Mouse (Mus musculus) midbrain, embryonic 12.5 days (tissue): Measurements from ENCODE around the gene Cdk5rap2. TPM values are rescaled to one million over a fixed set of nuclear protein-coding genes. Genes with fewer than 3 reads are reported as not detected.

Experiments used
- ATAC-seq: fragments of 200-750 bp; cut with Nextera tagmentation; 2 replicates; pipeline ENCODE4 v1.8.0; 2017; ENCODE audit warnings: low read depth, moderate TSS enrichment, moderate library complexity; ENCODE audit not compliant: low FRiP score
- H3K27ac ChIP-seq: fragments of 300-500 bp; sonication (generic); replicated peaks from 2 replicates; pipeline ENCODE4 v1.5.1; 2016; ENCODE audit warnings: mild to moderate bottlenecking
- H3K27me3 ChIP-seq: fragments of 300-500 bp; sonication (generic); 2 replicates; pipeline ENCODE4 v1.6.1; 2016; ENCODE audit warnings: mild to moderate bottlenecking
- H3K36me3 ChIP-seq: fragments of 300-500 bp; sonication (generic); 2 replicates; pipeline ENCODE4 v1.6.1; 2016
- H3K4me1 ChIP-seq: fragments of 300-500 bp; sonication (generic); 2 replicates; pipeline ENCODE4 v1.6.1; 2016
- H3K4me2 ChIP-seq: fragments of 300-500 bp; sonication (generic); replicated peaks from 2 replicates; pipeline ENCODE4 v1.6.1; 2016; ENCODE audit warnings: mild to moderate bottlenecking, moderate library complexity
- H3K4me3 ChIP-seq: fragments of 300-500 bp; sonication (generic); 2 replicates; pipeline ENCODE4 v1.5.1; 2016; ENCODE audit warnings: mild to moderate bottlenecking
- H3K9ac ChIP-seq: fragments of 300-500 bp; sonication (generic); replicated peaks from 2 replicates; pipeline ENCODE4 v1.6.1; 2016; ENCODE audit warnings: mild to moderate bottlenecking, moderate library complexity
- H3K9me3 ChIP-seq: fragments of 300-500 bp; sonication (generic); 2 replicates; pipeline ENCODE4 v1.6.1; 2016; ENCODE audit warnings: mild to moderate bottlenecking
- WGBS: fragments of 180-500 bp; shearing (Covaris S2); methylation state at CpG from one replicate; pipeline ENCODE4 v1.1.7; 2016; 5-methylcytosine and 5-hydroxymethylcytosine counted together
- polyA plus RNA-seq: library from polyadenylated mRNA; unstranded; fragments of >200 nt; fragmentation: Nextera tagmentation; extraction: Ambion mirVana; gene quantifications from 2 replicates; pipeline ENCODE4 v1.2.1, GENCODE M21; 2016

Gene Cdk5rap2
- polyA plus RNA-seq, 1 experiment from 2014 or later = 24.7 TPM

GRCm38 (mm10) chr4:70224503-70224902 lies 185.7 kb downstream of the Cdk5rap2 start:
- no peak for ATAC-seq
- H3K4me2 ChIP-seq = no peak overlapping the region
- WGBS = 86% methylated on average over 2 of the region's 2 CpGs
- no peak overlapping the region for H3K9ac ChIP-seq
- H3K9me3 ChIP-seq = no peaks in the 10 kb centered on the region
- H3K27me3 ChIP-seq = no peaks in the 10 kb centered on the region
- H3K4me3 ChIP-seq = no peak overlapping the region
- no peak overlapping the region for H3K27ac ChIP-seq
- H3K4me1 ChIP-seq = no peaks in the 10 kb centered on the region
- peaks cover 73% of the 10 kb centered on the region for H3K36me3 ChIP-seq

DNA sequence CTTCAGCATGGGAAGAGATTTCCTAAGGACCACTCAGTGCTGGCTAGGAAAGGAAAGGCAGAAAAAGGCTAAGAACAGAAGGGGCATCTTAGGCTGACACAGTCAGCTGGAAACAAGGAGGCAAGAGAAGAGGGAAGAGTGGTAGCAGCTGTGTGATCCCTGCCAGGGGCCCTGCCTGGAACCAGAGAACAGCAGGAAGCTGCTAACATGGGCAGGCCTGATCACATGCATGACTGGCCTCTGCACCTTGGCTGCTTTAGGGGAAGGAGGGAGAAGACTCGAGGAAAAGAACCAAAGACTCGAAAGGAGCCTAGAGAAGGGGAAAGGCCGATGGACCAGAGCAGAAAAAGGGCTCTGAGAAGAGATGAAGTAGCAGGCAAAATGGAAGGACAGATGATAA lies 188.4 kb downstream of the Cdk5rap2 start:
- no peaks in the 10 kb centered on the region for H3K27me3 ChIP-seq
- no peak overlapping the region for H3K27ac ChIP-seq
- peaks cover 60% of the 10 kb centered on the region for H3K36me3 ChIP-seq
- H3K4me1 ChIP-seq = no peaks in the 10 kb centered on the region
- WGBS = 61% methylated on average over 3 of the region's 3 CpGs
- H3K4me3 ChIP-seq = no peak overlapping the region
- H3K9ac ChIP-seq = no peak overlapping the region
- no peak overlapping the region for H3K4me2 ChIP-seq
- H3K9me3 ChIP-seq = no peaks in the 10 kb centered on the region
- no peak for ATAC-seq

- Histone ChIP-seq H3K4me3 (no peak overlapping the region), H3K27me3 (no peaks in the 10 kb centered on the region), H3K9ac (no peak overlapping the region), H3K4me2 (no peak overlapping the region), H3K9me3 (no peaks in the 10 kb centered on the region), H3K4me1 (no peaks in the 10 kb centered on the region), H3K27ac (no peak overlapping the region), H3K36me3 (peaks cover 56% of the 10 kb centered on the region)
- ATAC-seq = no peak
- WGBS = 86% methylated on average over 1 of the region's 1 CpGs
Measured at GRCm38 (mm10) chr4:70221370-70221769, 188.9 kb downstream of the Cdk5rap2 start.

DNA sequence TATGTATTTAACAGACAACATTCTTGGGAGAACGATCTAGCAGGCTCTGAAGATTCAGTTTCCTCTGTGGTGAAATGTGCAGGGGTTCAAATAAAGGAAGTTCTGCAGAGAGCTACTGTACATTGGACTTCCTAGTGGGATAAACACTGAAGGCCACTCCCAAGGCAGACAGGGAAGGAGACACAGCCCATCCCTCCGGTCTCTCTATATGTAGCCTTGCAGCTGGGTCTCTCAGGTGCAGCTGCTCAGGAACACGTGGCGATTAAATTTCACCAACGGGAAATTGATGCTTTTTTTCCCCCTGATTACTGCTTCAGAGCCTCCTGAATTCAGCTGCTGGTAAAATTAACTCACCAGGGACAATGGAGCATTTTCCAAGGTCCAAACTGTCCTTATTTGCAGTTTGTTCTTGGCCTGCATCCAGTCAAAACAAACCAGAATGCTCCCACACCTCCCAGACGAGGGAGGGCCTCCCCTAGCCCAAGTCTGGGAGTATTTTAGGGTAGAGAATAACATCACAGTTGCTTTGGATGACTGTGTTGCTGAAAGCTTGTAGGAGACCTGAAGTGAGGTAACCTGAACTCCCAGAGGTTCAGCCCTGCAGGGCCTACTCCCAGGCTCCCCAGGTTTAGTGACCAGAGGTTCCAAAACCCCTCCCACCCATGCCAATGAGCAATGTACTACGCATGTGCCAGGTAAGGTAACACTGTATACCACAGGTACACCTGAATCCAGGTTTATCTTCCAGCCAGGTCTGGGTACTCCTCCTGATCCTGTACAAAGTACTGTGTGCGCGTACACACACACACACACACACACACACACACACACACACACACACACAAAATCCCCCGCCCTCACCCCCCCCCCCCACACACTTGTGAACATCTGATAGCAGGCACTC lies 189.7 kb downstream of the Cdk5rap2 start:
- Histone ChIP-seq H3K27me3 (no peaks in the 10 kb centered on the region), H3K9ac (no peak overlapping the region), H3K27ac (no peak overlapping the region), H3K4me1 (no peaks in the 10 kb centered on the region), H3K36me3 (peaks cover 48% of the 10 kb centered on the region), H3K4me2 (no peak overlapping the region), H3K9me3 (no peaks in the 10 kb centered on the region), H3K4me3 (no peak overlapping the region)
- ATAC-seq = no peak
- 81% methylated on average over 9 of the region's 10 CpGs for whole genome bisulfite sequencing

- WGBS = 84% methylated on average over 4 of the region's 4 CpGs
- Histone ChIP-seq H3K27me3 (no peaks in the 10 kb centered on the region), H3K4me3 (no peak overlapping the region), H3K9me3 (no peaks in the 10 kb centered on the region), H3K9ac (no peak overlapping the region), H3K4me1 (no peaks in the 10 kb centered on the region), H3K36me3 (peaks cover 45% of the 10 kb centered on the region), H3K27ac (no peak overlapping the region), H3K4me2 (no peak overlapping the region)
- ATAC-seq = no peak
Measured at GRCm38 (mm10) chr4:70219776-70220175, 190.5 kb downstream of the Cdk5rap2 start.

GRCm38 (mm10) chr4:70185971-70186370 lies 224.3 kb downstream of the Cdk5rap2 start:
- no peak for ATAC-seq
- Histone ChIP-seq H3K9ac (no peak overlapping the region), H3K4me1 (no peaks in the 10 kb centered on the region), H3K27me3 (no peaks in the 10 kb centered on the region), H3K27ac (no peak overlapping the region), H3K4me2 (no peak overlapping the region), H3K36me3 (no peaks in the 10 kb centered on the region), H3K4me3 (no peak overlapping the region), H3K9me3 (no peaks in the 10 kb centered on the region)
- WGBS = 96% methylated on average over 2 of the region's 2 CpGs

Other genes with a start within 250 kb of the Cdk5rap2 start
- gene Megf9, start 124.6 kb upstream of the Cdk5rap2 start, polyA plus RNA-seq = 35.2 and 37.8 TPM in 2 replicates